Mouse (Mus musculus) small intestine, adult 2 months (tissue): ENCODE measurements at regions not wholly inside any gene's neighbourhood (a gene's known extent, or its start where the extent isn't known, plus 50 kb on each side); places are given as distances from the start of the nearest gene placed in this dataset.

Source experiments
- H3K27ac ChIP-seq: fragments of 200-500 bp; 2 replicates; pipeline ENCODE4 v1.5.1; 2012; ENCODE audit warnings: low read depth, low read length, control low read depth, inconsistent platforms; ENCODE audit not compliant: insufficient read depth
- H3K27me3 ChIP-seq: fragments of 200-500 bp; 2 replicates; pipeline ENCODE4 v1.6.1; 2012; ENCODE audit warnings: mild to moderate bottlenecking, moderate library complexity, low read length, inconsistent platforms; ENCODE audit not compliant: control insufficient read depth, insufficient read depth
- H3K36me3 ChIP-seq: fragments of 200-500 bp; 2 replicates; pipeline ENCODE4 v1.6.1; 2012; ENCODE audit warnings: mild to moderate bottlenecking, low read length, control low read depth, inconsistent platforms; ENCODE audit not compliant: control insufficient read depth, insufficient read depth
- H3K4me1 ChIP-seq: fragments of 200-500 bp; 2 replicates; pipeline ENCODE4 v1.6.1; 2012; ENCODE audit warnings: low read length, inconsistent platforms, mixed read lengths; ENCODE audit not compliant: control insufficient read depth, insufficient read depth, insufficient read length
- H3K4me3 ChIP-seq: fragments of 200-500 bp; 2 replicates; pipeline ENCODE4 v1.5.1; 2012; ENCODE audit warnings: low read depth, mild to moderate bottlenecking, control low read depth, inconsistent platforms, low read length, moderate library complexity
- CTCF ChIP-seq: fragments of 200-500 bp; IDR thresholded peaks from 2 replicates; pipeline ENCODE4 v1.5.1; 2012; ENCODE audit warnings: low read depth, mild to moderate bottlenecking, control low read depth, inconsistent platforms, low read length, moderate library complexity, mixed read lengths; ENCODE audit not compliant: insufficient replicate concordance, insufficient read length; ENCODE audit errors: extremely low read depth
- POLR2A ChIP-seq: fragments of 200-500 bp; IDR thresholded peaks from 2 replicates; pipeline ENCODE4 v1.6.1; 2012; ENCODE audit warnings: low read depth, mild to moderate bottlenecking, control low read depth, inconsistent platforms, low read length, moderate library complexity
- WGBS: fragments of 180-500 bp; shearing (Covaris S2); methylation state at CpG from one replicate; pipeline ENCODE4 v1.1.7; 2018; 5-methylcytosine and 5-hydroxymethylcytosine counted together

DNA sequence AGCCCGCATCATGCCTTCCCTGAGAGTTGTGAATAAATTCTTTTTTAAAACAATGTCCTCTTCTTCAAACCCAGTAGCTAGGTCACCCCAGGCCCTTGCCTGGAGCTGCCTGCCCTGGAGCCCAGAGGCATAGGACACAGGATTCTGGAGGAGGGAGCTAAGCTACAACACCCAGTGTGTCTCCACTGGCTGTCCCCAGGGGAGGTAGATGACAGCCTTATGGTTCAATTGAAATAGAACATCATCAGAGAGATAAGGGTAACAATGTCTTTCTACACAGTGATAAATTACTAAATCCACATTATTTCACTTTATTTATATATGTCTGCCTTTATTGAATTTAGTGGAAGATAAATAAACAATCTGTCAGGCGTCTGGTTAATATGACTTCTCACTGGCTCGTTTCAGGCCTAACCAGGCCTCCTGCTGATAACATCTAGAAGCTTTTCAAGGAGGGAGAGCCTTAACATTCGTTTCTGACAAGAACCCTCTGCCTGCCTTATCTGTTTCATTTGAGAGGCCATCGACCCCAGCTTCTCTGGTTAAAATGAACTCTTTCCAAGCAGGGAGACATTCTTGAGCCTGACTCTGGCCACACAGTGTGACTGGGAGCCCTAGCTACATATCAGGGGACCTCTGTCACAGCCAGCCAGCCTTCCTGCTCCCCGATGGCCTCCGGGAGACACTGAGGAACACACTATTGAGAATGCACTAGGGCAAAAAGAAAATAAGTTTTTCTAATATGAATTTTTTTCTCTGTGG, 252.1 kb upstream of the Dynlrb2 start:
- WGBS = 72% methylated on average over 7 of the region's 7 CpGs
- H3K27ac ChIP-seq = no peak overlapping the region
- H3K27me3 ChIP-seq = no peaks in the 10 kb centered on the region
- no peaks in the 10 kb centered on the region; the same call in 1 of the 2 replicates for H3K4me1 ChIP-seq
- TF ChIP-seq POLR2A (no peak), CTCF (no peak)
- H3K36me3 ChIP-seq = no peaks in the 10 kb centered on the region
- no peak overlapping the region for H3K4me3 ChIP-seq

GRCm38 (mm10) chr8:116248398-116248797, 256.4 kb upstream of the Dynlrb2 start:
- no peak overlapping the region for H3K4me3 ChIP-seq
- WGBS = 94% methylated on average over 1 of the region's 1 CpGs
- TF ChIP-seq CTCF = no peak
- no peak for TF ChIP-seq POLR2A
- H3K27ac ChIP-seq = no peak overlapping the region
- no peaks in the 10 kb centered on the region for H3K36me3 ChIP-seq
- no peaks in the 10 kb centered on the region; the same call in 1 of the 2 replicates for H3K4me1 ChIP-seq
- H3K27me3 ChIP-seq = no peaks in the 10 kb centered on the region

DNA sequence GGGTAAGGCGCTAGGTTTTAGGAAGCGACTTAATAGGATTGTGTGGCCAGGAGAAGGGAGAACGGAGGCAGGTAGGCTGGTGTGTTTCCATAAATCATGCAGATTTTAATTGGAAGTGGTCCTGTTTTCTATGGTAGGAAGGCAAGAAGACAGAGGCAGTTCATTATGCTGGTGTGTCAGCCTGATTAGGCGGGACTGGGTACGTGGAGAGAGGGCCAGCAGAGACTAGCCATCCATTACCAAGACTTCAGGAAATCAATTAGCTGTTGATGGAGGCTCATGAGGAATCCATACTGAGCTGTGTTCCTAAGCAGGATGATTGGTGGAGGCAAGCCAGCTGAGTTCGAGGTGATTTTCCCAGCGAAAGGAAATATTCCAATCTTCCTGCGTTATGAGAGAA, 261.3 kb upstream of the Dynlrb2 start:
- Histone ChIP-seq H3K4me3 (no peak overlapping the region), H3K4me1 (no peaks in the 10 kb centered on the region), H3K27me3 (no peaks in the 10 kb centered on the region), H3K36me3 (no peaks in the 10 kb centered on the region), H3K27ac (no peak overlapping the region)
- 90% methylated on average over 8 of the region's 8 CpGs for WGBS
- TF ChIP-seq POLR2A (no peak), CTCF (no peak)

- TF ChIP-seq POLR2A = no peak
- TF ChIP-seq CTCF = no peak
- no peaks in the 10 kb centered on the region for H3K27me3 ChIP-seq
- no peaks in the 10 kb centered on the region; the same call in 1 of the 2 replicates for H3K4me1 ChIP-seq
- 82% methylated on average over 5 of the region's 5 CpGs for WGBS
- H3K4me3 ChIP-seq = no peak overlapping the region
- H3K36me3 ChIP-seq = no peaks in the 10 kb centered on the region
- no peak overlapping the region for H3K27ac ChIP-seq
Measured at GRCm38 (mm10) chr8:116242972-116243371, 261.8 kb upstream of the Dynlrb2 start.

DNA sequence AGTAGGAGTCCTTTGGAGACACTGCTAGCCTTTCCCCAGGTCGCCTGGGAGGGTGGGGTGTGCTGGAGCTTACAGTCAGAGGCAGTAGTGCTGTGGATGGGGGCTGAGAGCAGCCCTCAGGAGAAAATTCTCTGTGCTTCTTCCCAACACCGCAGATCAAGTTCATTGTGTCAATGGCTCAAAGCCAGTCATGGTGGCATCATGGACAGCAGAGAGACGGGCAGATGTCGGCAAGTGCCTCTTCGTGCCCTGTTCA, 262.9 kb upstream of the Dynlrb2 start:
- TF ChIP-seq CTCF (no peak), POLR2A (no peak)
- no peaks in the 10 kb centered on the region for H3K27me3 ChIP-seq
- no peak overlapping the region for H3K27ac ChIP-seq
- no peaks in the 10 kb centered on the region for H3K36me3 ChIP-seq
- no peak overlapping the region for H3K4me3 ChIP-seq
- H3K4me1 ChIP-seq = no peaks in the 10 kb centered on the region; the same call in 1 of the 2 replicates
- 95% methylated on average over 5 of the region's 5 CpGs for WGBS

DNA sequence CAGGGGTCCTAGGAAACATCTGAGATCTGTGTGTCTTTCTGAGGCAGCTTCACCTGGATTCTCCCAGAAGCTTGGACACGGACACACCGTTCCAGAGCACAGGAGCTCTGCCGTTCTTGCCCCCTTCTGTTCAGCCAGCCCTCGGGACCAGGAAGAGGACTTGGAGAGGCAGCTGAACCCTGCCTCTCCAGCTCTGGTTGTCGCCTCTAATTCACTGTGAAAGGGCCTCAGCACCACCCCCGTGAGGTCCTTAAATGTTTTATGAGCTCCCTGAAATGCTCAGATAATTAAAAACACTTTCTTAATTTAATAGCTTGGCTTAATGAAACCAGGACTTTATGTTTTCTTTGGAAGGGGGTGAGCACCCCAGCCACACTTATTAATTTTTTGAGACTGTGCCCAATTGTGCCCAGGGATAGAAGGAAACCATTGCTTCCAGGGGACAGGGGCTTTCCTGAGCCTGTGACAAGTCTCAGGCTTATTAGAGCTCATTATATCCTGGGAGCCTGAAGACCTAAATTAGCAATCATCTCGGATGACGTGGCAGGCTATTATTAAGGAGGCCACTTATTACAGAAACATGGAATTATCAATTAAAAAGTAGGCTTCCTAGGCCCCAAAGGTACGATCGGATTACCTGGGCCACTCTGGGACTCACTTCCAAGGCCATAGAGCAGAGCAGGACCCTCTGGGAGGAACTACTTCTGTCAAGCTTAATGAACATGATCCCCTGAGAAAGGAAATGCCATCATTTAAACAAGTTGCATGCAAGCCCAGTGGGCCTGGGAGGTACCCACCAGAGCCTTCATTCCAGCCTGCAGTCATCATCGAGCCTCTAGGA, 263.4 kb upstream of the Dynlrb2 start:
- Histone ChIP-seq H3K27ac (no peak overlapping the region), H3K4me3 (no peak overlapping the region), H3K36me3 (no peaks in the 10 kb centered on the region), H3K27me3 (no peaks in the 10 kb centered on the region), H3K4me1 (no peaks in the 10 kb centered on the region; the same call in 1 of the 2 replicates)
- TF ChIP-seq CTCF (no peak), POLR2A (no peak)
- WGBS = 92% methylated on average over 11 of the region's 11 CpGs

- Histone ChIP-seq H3K36me3 (no peaks in the 10 kb centered on the region), H3K4me1 (no peaks in the 10 kb centered on the region; the same call in 1 of the 2 replicates), H3K27ac (no peak overlapping the region), H3K27me3 (no peaks in the 10 kb centered on the region), H3K4me3 (no peak overlapping the region)
- WGBS = 94% methylated on average over 1 of the region's 1 CpGs
- TF ChIP-seq CTCF = no peak
- TF ChIP-seq POLR2A = no peak
Measured at GRCm38 (mm10) chr8:116238670-116239069, 266.1 kb upstream of the Dynlrb2 start.
